Mouse (Mus musculus): ENCODE measurements at regions not wholly inside any gene's neighbourhood (a gene's known extent, or its start where the extent isn't known, plus 50 kb on each side); places are given as distances from the start of the nearest gene placed in this dataset.

GRCm38 (mm10) chr5:49675885-49676284 is 151.2 kb upstream of the Kcnip4 start:
- TF ChIP-seq CTCF (conservative IDR thresholded peaks at IDR 0.05; ENCODE audit: low read length): no peak
- TF ChIP-seq NANOG (IDR thresholded peaks at IDR 0.05; ENCODE audit: borderline replicate concordance, low read length): no peak
- TF ChIP-seq POU5F1 (IDR thresholded peaks at IDR 0.05; ENCODE audit: borderline replicate concordance, low read length): no peak
- H3K36me3 ChIP-seq (ENCODE audit: insufficient read depth, low read length): no peaks in the 10 kb centered on the region
- H3K4me3 ChIP-seq (replicated peaks; ENCODE audit: low read length): no peak overlapping the region
- H3K27me3 ChIP-seq (ENCODE audit: insufficient read depth, low read length): no peaks in the 10 kb centered on the region
- no peaks in the 10 kb centered on the region for H3K4me1 ChIP-seq (replicated peaks; ENCODE audit: low read depth, low read length)
- H3K9me3 ChIP-seq (ENCODE audit: low read length): no peaks in the 10 kb centered on the region

GRCm38 (mm10) chr5:49665196-49665595 is 140.5 kb upstream of the Kcnip4 start:
- Histone ChIP-seq H3K9me3 (ENCODE audit: low read length) (peaks cover 10% of the 10 kb centered on the region), H3K27me3 (ENCODE audit: insufficient read depth, low read length) (no peaks in the 10 kb centered on the region), H3K4me3 (replicated peaks; ENCODE audit: low read length) (no peak overlapping the region), H3K4me1 (replicated peaks; ENCODE audit: low read depth, low read length) (no peaks in the 10 kb centered on the region), H3K36me3 (ENCODE audit: insufficient read depth, low read length) (no peaks in the 10 kb centered on the region)
- TF ChIP-seq NANOG (IDR thresholded peaks at IDR 0.05; ENCODE audit: borderline replicate concordance, low read length) (no peak), CTCF (conservative IDR thresholded peaks at IDR 0.05; ENCODE audit: low read length) (no peak), POU5F1 (IDR thresholded peaks at IDR 0.05; ENCODE audit: borderline replicate concordance, low read length) (no peak)

GRCm38 (mm10) chr5:49663928-49664327 is 139.2 kb upstream of the Kcnip4 start:
- TF ChIP-seq NANOG (IDR thresholded peaks at IDR 0.05; ENCODE audit: borderline replicate concordance, low read length) (no peak), POU5F1 (IDR thresholded peaks at IDR 0.05; ENCODE audit: borderline replicate concordance, low read length) (no peak), CTCF (conservative IDR thresholded peaks at IDR 0.05; ENCODE audit: low read length) (no peak)
- Histone ChIP-seq H3K4me3 (replicated peaks; ENCODE audit: low read length) (no peak overlapping the region), H3K9me3 (ENCODE audit: low read length) (peaks cover 10% of the 10 kb centered on the region), H3K36me3 (ENCODE audit: insufficient read depth, low read length) (no peaks in the 10 kb centered on the region), H3K4me1 (replicated peaks; ENCODE audit: low read depth, low read length) (no peaks in the 10 kb centered on the region), H3K27me3 (ENCODE audit: insufficient read depth, low read length) (no peaks in the 10 kb centered on the region)

- no peaks in the 10 kb centered on the region for H3K27me3 ChIP-seq (ENCODE audit: insufficient read depth, low read length)
- no peaks in the 10 kb centered on the region for H3K36me3 ChIP-seq (ENCODE audit: insufficient read depth, low read length)
- TF ChIP-seq NANOG (IDR thresholded peaks at IDR 0.05; ENCODE audit: borderline replicate concordance, low read length): no peak
- no peak for TF ChIP-seq CTCF (conservative IDR thresholded peaks at IDR 0.05; ENCODE audit: low read length)
- no peak for TF ChIP-seq POU5F1 (IDR thresholded peaks at IDR 0.05; ENCODE audit: borderline replicate concordance, low read length)
- H3K4me3 ChIP-seq (replicated peaks; ENCODE audit: low read length): no peak overlapping the region
- H3K9me3 ChIP-seq (ENCODE audit: low read length): peaks cover 10% of the 10 kb centered on the region
- no peaks in the 10 kb centered on the region for H3K4me1 ChIP-seq (replicated peaks; ENCODE audit: low read depth, low read length)
Measured at GRCm38 (mm10) chr5:49662096-49662495, 137.4 kb upstream of the Kcnip4 start.

GRCm38 (mm10) chr5:49660598-49660997 is 135.9 kb upstream of the Kcnip4 start:
- no peaks in the 10 kb centered on the region for H3K27me3 ChIP-seq (ENCODE audit: insufficient read depth, low read length)
- H3K36me3 ChIP-seq (ENCODE audit: insufficient read depth, low read length): no peaks in the 10 kb centered on the region
- H3K4me1 ChIP-seq (replicated peaks; ENCODE audit: low read depth, low read length): no peaks in the 10 kb centered on the region
- TF ChIP-seq NANOG (IDR thresholded peaks at IDR 0.05; ENCODE audit: borderline replicate concordance, low read length): no peak
- no peak for TF ChIP-seq POU5F1 (IDR thresholded peaks at IDR 0.05; ENCODE audit: borderline replicate concordance, low read length)
- no peak for TF ChIP-seq CTCF (conservative IDR thresholded peaks at IDR 0.05; ENCODE audit: low read length)
- H3K4me3 ChIP-seq (replicated peaks; ENCODE audit: low read length): no peak overlapping the region
- no peaks in the 10 kb centered on the region for H3K9me3 ChIP-seq (ENCODE audit: low read length)

GRCm38 (mm10) chr5:49650953-49651352 is 126.2 kb upstream of the Kcnip4 start:
- no peak overlapping the region for H3K4me3 ChIP-seq (replicated peaks; ENCODE audit: low read length)
- TF ChIP-seq POU5F1 (IDR thresholded peaks at IDR 0.05; ENCODE audit: borderline replicate concordance, low read length) (no peak), NANOG (IDR thresholded peaks at IDR 0.05; ENCODE audit: borderline replicate concordance, low read length) (no peak), CTCF (conservative IDR thresholded peaks at IDR 0.05; ENCODE audit: low read length) (no peak)
- H3K27me3 ChIP-seq (ENCODE audit: insufficient read depth, low read length): no peaks in the 10 kb centered on the region
- H3K4me1 ChIP-seq (replicated peaks; ENCODE audit: low read depth, low read length): no peaks in the 10 kb centered on the region
- no peaks in the 10 kb centered on the region for H3K36me3 ChIP-seq (ENCODE audit: insufficient read depth, low read length)
- no peaks in the 10 kb centered on the region for H3K9me3 ChIP-seq (ENCODE audit: low read length)

GRCm38 (mm10) chr5:49645781-49646180 is 121.1 kb upstream of the Kcnip4 start:
- Histone ChIP-seq H3K4me3 (replicated peaks; ENCODE audit: low read length) (no peak overlapping the region), H3K36me3 (ENCODE audit: insufficient read depth, low read length) (no peaks in the 10 kb centered on the region), H3K27me3 (ENCODE audit: insufficient read depth, low read length) (no peaks in the 10 kb centered on the region), H3K4me1 (replicated peaks; ENCODE audit: low read depth, low read length) (no peaks in the 10 kb centered on the region), H3K9me3 (ENCODE audit: low read length) (no peaks in the 10 kb centered on the region)
- TF ChIP-seq CTCF (conservative IDR thresholded peaks at IDR 0.05; ENCODE audit: low read length) (no peak), NANOG (IDR thresholded peaks at IDR 0.05; ENCODE audit: borderline replicate concordance, low read length) (no peak), POU5F1 (IDR thresholded peaks at IDR 0.05; ENCODE audit: borderline replicate concordance, low read length) (no peak)

GRCm38 (mm10) chr5:49644606-49645005 is 119.9 kb upstream of the Kcnip4 start:
- no peaks in the 10 kb centered on the region for H3K4me1 ChIP-seq (replicated peaks; ENCODE audit: low read depth, low read length)
- TF ChIP-seq POU5F1 (IDR thresholded peaks at IDR 0.05; ENCODE audit: borderline replicate concordance, low read length) (no peak), NANOG (IDR thresholded peaks at IDR 0.05; ENCODE audit: borderline replicate concordance, low read length) (no peak), CTCF (conservative IDR thresholded peaks at IDR 0.05; ENCODE audit: low read length) (no peak)
- H3K4me3 ChIP-seq (replicated peaks; ENCODE audit: low read length): no peak overlapping the region
- H3K9me3 ChIP-seq (ENCODE audit: low read length): no peaks in the 10 kb centered on the region
- H3K27me3 ChIP-seq (ENCODE audit: insufficient read depth, low read length): no peaks in the 10 kb centered on the region
- H3K36me3 ChIP-seq (ENCODE audit: insufficient read depth, low read length): no peaks in the 10 kb centered on the region

GRCm38 (mm10) chr5:49642439-49642838 is 117.7 kb upstream of the Kcnip4 start:
- TF ChIP-seq POU5F1 (IDR thresholded peaks at IDR 0.05; ENCODE audit: borderline replicate concordance, low read length) (no peak), NANOG (IDR thresholded peaks at IDR 0.05; ENCODE audit: borderline replicate concordance, low read length) (no peak), CTCF (conservative IDR thresholded peaks at IDR 0.05; ENCODE audit: low read length) (no peak)
- H3K36me3 ChIP-seq (ENCODE audit: insufficient read depth, low read length): no peaks in the 10 kb centered on the region
- H3K4me1 ChIP-seq (replicated peaks; ENCODE audit: low read depth, low read length): no peaks in the 10 kb centered on the region
- no peaks in the 10 kb centered on the region for H3K27me3 ChIP-seq (ENCODE audit: insufficient read depth, low read length)
- H3K4me3 ChIP-seq (replicated peaks; ENCODE audit: low read length): no peak overlapping the region
- H3K9me3 ChIP-seq (ENCODE audit: low read length): no peaks in the 10 kb centered on the region
